Mouse (Mus musculus) layer of hippocampus, adult 18-20 months (tissue): ENCODE measurements around the gene Pcdh10. TPM values are rescaled to one million over a fixed set of nuclear protein-coding genes. Genes with fewer than 3 reads are reported as not detected.

ENCODE experiments used
- DNase-seq, 2 experiments: peaks; one replicate each; pipeline ENCODE4 v3.0.0; 2022; ENCODE audit warnings: low spot score in 2 of 2
- long read RNA-seq: library from polyadenylated mRNA; stranded (forward); transcript quantifications from one replicate; pipeline ENCODE4 v2.0.0, GENCODE M21; 2021
- total RNA-seq, 2 experiments: library from RNA; stranded (reverse); gene quantifications; 2 replicates each; pipeline ENCODE4 v1.2.3; 2021

Gene Pcdh10
- 10 to 100 TPM; 88.9 to 97.6 TPM for total RNA-seq
- long read RNA-seq, full-length matches to known transcripts = 35 of 38 reads
- long read RNA-seq, partial matches to known transcripts = 2 of 38 reads
- long read RNA-seq, other reads (novel, unspliced or antisense) = 1 of 38 reads

DNA sequence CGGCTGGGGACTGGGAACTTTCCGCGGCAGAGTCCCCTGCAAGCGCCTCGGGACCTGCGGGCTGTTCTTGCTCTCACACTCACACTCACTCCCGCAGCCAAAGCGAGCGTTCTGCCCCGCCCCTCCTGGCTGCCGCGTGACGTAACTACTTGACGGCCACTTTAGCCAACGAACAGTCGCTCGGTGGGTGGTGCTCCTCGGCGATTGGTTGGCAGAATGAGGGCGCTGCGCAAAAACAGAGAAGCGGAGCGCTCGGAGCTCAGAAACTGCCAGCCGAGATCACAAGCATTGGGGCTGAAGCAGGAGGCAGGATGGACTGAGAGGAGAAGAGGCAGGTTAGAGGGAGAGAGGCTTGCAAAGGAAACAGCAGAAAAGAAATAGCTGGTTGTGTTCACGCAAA, at the start of gene Pcdh10:
Gene Pcdh10, plus strand, starts transcription at position 254 of the 400 bp plus-strand sequence.
- DNase-seq = peak; percentile 98 to 99

DNA sequence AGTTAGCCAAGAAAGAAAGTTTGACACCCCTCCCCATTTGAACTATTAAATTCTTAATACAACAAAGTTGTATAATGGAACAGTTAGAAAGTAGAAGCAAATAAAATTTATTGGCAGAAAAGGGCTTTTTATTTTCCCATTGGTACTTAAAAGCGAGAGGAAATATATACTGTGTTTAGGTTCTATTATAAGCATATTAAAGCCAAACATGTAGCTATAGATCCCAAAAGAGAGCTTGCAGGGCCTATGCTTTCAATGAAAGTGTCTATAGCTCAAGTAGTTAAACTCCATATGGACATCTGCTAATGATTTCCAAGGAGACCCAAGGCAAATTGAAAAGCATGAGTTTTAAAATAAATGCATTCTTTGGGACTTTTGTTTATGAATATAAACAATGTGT, 22.3 kb upstream of the Pcdh10 start:
- DNase-seq = no peak

DNA sequence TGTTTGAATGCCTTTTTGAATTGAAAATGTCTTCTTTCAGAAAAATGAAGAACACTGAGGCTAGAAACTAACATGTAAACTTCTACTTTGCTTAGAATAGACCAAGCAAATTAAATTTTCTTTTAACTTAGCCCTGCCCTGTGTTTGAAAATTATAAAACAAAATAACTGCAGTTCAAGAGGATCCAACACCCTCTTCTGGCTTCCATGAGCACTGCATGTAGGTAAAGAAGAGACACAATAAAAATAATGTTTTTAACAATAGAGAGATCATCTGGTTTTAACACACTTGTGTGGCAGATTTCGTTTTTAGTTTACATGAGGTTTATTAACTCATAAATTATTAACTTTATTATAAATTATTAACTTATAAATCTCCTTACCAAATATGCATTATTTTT, 9.2 kb upstream of the Pcdh10 start:
- no peak for DNase-seq

DNA sequence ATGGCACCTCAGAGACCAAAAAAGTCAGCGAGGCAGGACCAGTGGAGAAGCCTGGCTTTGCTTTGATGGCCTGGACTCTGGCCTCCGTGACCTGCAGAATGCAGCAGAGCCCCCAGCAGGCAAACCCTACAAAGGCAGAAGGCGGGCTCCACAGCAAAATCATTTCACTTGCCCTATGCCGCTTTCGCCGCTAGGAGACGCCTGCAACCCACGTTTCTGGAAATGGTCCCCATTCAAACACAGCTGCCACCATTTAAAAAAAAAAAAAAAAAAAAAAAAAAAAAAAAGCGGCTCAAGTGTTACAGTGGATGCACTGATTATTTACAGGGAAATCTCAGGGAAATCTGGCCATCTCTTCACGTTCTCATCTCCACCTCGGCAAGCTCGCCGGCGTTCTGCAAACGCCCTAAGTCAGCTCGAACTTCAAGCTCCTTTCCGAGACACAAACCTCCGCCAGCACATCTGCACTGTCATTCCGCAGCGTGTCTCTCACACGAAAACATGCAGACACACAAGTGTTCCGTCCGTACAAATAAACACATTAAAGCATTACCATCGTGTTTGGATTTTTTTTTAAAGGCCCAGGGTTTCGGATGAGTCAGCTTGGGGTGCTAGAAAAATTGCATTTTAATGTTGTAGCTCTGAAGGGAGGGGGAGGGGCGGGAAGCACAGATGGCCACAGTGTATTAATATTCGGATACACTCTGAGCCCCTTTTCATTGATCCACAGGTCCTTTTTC, 2.3 kb upstream of the Pcdh10 start:
- peak; percentile 71 to 92 for DNase-seq

DNA sequence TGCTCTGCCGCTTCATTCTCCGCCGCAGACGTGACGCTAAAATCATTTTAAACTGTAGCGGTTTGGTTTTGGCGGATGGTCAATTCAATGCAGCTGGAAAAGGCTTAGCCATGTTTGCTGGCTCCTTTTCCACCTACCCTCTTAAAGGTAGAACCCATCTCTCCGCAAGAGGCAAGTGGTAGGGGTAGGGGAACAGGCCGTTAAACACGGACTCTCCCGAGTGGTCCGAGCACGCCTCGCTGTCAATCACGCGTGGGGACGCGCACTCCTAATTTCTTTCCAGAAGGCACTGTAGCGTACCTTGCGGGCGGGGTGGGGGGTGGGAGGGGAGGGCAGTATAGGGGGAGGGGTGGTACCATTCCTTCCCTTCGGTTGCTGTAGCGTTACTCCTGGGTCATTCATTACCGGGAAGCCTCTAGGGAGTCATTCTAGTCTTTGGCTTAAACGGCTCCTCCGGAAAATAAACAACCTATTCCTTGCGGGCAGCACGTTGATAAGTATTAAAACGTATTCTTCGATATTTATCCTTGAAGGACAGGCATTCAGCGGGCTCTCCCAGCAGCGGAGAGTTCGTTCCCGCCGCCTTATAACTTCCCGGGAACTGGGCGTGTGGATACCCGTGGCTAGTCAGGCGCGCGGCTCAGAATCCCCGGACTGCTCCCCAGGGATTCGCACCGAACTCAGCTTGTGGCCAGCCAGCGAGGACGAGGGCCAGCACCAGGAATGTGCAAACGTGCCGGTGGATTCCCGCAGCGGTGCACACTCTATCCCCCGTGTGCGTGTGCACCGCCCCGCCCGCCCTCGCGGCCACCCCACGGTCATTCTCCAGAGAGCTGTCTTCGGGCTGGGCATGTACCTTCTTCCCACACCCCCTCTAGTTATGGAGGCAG, 1.5 kb upstream of the Pcdh10 start:
- DNase-seq = peak in 1 of 2 experiments; percentile 49

DNA sequence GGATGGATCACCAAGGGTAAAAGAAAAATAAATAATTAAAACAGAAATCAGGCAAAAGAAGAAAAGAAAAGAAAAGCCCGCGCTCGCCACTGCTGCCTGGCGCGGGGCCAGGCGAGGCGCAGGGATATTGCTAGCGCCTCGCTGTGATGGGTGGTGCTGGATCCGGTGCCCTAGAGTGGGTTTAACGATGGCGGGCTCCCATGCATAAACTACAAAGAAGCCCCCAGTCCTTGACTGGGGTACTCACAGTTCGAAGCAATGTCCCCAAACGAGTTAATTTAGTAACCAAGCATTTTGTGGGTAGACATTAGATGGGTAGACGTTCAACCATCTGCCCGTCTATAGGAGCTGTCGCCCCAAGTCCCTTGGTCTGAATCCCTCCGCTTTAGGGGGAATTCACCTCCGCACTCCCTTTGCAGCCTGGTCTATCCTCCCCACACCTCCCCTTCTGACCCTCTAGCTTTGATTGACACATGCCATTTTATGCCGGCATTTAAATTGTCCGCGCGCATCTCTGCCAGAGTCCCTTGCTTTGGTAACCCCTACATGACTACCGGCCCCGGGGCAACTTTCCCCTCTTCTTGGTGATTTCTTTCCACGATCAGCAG, 703 bp upstream of the Pcdh10 start:
- peak in 1 of 2 experiments; percentile 64 for DNase-seq

DNA sequence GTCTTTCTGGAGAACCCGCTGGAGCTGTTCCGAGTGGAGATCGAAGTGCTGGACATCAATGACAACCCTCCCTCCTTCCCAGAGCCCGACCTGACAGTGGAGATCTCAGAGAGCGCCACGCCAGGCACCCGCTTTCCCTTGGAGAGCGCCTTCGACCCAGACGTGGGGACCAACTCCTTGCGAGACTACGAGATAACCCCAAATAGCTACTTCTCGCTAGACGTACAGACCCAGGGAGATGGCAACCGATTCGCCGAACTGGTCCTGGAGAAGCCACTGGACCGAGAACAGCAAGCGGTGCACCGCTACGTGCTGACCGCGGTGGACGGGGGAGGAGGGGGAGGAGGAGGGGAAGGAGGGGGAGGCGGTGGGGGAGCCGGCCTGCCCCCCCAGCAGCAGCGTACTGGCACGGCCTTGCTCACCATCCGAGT, 1.4 kb downstream of the Pcdh10 start:
- peak in 1 of 2 experiments; percentile 35 for DNase-seq

DNA sequence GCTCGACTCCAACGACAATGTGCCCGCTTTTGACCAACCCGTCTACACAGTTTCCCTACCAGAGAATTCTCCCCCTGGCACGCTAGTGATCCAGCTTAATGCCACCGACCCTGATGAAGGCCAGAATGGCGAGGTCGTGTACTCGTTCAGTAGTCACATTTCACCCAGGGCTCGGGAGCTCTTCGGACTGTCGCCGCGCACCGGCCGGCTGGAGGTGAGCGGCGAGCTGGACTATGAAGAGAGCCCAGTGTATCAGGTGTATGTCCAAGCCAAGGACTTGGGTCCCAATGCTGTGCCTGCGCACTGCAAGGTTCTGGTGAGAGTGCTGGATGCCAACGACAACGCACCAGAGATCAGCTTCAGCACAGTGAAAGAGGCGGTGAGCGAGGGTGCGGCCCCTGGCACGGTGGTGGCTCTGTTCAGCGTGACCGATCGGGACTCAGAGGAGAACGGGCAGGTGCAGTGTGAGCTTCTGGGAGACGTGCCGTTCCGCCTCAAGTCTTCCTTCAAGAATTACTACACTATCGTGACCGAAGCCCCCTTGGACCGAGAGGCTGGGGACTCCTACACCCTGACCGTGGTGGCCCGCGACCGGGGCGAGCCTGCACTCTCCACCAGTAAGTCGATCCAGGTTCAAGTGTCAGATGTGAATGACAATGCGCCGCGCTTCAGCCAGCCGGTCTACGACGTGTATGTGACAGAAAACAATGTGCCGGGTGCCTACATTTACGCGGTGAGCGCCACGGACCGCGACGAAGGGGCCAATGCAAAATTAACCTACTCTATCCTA, 2.0 kb downstream of the Pcdh10 start:
- peak in 1 of 2 experiments; percentile 50 for DNase-seq

DNA sequence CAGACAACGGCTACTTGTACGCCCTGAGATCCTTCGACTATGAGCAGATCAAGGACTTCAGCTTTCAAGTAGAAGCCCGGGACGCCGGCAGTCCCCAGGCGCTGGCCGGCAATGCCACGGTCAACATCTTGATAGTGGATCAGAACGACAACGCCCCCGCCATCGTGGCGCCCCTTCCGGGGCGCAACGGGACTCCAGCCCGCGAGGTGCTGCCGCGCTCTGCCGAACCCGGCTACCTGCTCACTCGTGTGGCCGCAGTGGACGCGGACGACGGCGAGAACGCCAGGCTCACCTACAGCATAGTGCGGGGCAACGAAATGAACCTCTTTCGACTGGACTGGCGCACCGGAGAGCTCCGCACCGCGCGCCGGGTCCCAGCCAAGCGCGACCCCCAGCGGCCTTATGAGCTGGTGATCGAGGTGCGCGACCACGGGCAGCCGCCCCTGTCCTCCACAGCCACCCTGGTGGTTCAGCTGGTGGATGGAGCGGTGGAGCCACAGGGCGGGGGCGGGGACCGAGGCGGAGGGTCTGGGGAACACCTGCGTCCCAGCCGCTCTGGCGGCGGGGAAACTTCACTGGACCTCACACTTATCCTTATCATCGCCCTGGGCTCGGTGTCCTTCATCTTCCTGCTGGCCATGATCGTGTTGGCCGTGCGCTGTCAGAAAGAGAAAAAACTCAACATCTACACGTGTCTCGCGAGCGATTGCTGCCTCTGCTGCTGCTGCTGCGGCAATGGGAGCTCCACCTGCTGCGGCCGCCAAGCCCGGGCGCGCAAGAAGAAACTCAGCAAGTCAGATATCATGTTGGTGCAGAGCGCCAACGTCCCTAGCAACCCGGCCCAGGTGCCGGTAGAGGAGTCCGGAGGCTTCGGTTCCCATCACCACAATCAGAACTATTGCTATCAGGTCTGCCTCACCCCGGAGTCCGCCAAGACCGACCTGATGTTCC, 2.9 kb downstream of the Pcdh10 start:
- peak; percentile 22 to 53 for DNase-seq

DNA sequence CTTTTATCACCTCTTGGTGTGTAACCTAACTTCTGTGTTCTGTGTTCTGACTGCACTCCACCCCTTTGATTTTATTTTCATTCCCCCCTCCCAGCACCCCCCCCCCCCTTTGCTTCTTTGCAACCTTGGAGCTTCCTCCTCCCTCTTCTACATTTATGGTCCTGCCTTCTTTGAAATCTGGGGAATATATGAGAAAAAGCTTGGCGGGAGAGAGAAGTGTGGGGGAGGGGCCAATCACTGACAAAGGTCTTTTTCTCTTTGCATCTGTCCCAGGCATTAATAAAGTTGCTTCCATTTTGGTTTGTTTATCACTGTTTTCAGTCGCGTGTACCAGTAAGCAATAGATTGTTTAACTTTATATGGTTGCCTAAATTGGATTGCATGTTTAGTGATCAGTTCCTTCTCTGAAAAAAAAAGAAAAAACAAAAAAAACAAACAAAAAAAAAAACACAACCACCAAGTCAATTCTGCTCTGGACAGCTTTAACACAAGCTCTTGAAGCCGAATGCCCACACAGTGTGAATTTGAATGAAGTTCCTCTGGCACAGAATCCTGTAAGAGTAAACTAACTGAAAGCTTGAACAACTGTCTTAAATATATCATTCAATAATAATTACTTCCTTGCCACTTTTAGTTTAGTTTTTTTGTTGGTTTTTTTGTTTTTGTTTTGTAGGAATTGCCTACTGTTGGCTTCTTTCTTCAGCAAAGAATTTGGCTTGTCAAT, 4.0 kb downstream of the Pcdh10 start:
- DNase-seq = no peak

DNA sequence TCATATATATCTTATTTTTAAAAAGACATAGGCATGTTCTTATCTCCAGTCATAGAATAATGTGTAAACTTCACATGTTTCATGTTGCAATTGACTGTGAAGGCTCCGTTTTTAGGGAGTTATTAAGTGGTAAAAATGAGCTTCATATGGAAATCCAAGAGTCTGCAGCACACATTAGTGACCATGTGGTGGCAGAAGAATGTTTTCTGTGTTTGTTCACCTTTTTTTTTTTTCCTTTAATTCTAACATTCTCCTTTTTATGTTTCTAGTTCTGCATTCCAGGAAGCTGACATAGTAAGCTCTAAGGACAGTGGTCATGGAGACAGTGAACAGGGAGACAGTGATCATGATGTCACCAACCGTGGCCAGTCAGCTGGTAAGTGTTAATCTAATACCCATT, 5.6 kb downstream of the Pcdh10 start:
- DNase-seq = no peak

DNA sequence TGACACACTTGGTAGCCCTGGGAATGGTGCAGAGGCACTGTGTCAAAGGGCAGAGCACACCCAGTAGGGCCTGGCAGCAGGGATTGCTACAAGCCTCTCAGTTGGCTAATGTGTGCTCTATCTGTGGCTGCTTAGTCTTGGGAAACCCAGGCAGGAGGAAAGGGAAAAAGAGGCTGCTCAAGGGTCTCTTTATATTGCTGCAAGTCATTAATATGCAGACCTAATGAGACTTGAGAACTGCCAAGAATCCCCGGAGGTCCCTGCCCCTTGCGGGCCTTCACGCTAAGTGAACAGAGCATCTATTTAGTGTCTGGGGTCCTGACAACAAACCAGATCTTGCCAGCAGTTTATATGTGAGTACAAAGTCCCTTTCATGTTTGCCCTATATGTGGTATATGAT, 6.8 kb downstream of the Pcdh10 start:
- peak in 1 of 2 experiments; percentile 43 for DNase-seq

DNA sequence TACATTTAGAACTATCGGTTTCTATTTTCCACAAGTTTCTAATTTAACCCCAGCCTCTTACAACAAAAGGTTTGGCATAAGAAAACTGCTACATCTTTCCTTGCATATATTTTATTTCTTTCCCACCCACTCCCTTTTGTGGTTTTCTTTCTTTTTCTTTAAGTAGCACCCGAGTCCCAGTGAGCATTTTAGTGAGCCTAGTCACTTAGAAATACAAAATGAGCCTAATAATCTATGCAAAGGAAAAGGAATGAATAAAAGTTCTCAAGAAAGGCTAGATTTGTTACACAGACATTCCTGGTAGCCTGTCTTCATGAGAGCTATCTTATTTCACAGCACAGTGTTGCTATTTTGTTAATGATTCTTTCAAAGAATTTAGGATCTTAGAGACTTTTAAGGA, 7.3 kb downstream of the Pcdh10 start:
- DNase-seq = no peak

DNA sequence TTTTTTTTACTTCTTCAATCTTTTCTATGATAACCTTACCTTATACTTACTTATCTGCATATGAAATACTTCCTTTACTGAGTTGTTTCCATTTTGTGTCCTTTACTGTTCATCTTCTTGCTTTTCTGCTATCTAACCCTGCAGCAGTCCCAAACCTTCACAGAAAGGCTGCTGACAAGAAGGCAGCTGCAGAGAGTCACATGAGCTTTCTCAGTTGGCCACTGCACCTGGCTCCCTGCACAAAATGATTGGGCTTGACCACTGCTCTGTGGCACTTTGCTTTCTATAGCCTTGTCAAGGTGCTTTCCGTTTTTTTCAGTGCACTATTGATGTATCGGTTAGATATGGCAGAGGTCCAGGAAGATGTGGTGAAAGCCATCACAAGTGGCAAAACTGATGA, 8.3 kb downstream of the Pcdh10 start:
- DNase-seq = no peak

DNA sequence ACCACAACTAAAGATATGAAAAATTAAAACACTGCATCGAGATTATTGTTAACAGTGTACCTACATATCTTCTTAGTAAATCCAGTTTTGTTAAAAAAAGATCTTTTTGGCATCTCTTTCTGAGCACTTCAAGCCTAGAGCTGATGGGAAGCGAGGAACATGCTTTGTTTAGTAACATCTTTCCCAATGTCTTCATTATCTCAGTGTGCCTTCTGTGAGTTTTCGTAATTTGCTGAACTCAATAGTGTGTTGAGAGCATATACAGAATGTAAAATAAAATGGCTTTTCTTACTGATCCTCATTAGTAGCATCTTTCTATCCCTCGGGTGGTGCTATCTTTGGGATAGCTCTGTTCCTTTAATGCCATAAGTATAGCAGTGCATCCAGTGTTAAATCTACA, 18.9 kb downstream of the Pcdh10 start:
- no peak for DNase-seq

DNA sequence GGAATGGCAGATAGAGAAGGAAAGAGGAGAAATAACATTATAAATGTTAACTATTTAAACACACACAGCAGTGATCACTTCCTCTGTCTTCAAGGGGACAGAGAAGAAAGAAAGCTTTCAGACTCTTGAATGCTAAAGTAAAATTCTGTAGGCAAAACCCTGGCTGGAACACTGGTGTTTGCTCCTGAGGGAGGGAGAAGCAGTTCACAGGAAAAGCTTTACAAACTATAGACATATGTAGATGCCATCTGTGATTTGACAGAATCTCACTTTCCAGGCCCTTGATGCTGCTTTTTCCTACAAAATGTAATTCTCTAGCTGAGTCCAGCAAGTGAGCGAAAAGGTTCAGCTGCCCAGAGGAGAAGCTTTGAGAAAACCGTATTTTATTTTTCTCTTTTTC, 25.0 kb downstream of the Pcdh10 start:
- no peak for DNase-seq

DNA sequence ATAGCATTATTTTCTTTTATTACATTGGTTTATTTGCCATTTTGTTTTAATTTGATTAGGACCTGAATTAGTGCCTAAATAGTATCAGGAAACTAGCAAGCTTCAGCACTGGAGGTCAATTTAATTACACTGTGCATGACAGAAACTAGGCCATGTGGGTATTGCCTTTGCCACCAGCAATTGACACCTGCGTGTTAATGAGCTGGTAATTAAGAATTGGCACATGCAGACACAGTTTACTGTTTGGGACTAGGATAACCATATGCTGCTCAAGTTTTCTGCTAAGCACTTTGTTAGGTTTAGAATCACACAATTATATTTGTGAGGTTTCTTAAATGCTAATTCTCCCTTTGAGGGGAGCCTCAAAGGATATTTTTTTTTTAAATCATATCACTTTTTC, 53.5 kb downstream of the Pcdh10 start:
- DNase-seq = no peak

DNA sequence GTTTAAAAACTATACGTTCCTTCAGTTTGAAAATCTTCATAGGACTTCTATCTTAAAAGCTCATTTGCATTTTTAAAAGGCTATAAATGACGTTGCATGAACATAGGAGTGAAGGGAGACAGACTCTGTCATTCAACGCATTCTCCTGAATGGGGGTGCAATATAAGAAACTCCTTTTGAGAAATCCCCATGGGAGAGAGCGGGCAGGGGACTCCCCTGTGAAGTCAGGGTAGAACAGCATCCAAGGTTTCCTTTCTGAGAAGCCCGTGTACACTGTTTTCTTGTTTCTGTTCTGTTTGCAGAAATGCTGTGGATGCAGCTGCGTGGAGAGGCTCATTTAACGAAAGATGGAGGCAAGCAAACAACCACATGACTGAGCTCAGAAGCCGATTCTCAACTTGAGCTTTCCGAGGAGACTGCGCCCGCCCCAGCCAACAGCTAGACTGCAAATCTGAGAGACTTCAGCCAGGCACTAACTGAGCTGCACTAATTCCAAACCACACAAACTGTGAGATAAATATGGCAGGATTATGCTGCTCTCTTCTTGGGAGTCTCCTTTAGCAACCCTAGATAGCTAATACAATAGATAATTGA, 54.1 kb downstream of the Pcdh10 start:
- DNase-seq = peak; percentile 6 to 22
